Mouse (Mus musculus) lung, adult 2 months (tissue): ENCODE results near the gene Fam81b.

Experiments used
- CTCF ChIP-seq: fragments of 200-500 bp; IDR thresholded peaks from 2 replicates; pipeline ENCODE4 v1.5.1; 2011; ENCODE audit warnings: mild to moderate bottlenecking, low read length, control low read depth; ENCODE audit not compliant: insufficient read depth
- POLR2A ChIP-seq: fragments of 200-500 bp; IDR thresholded peaks from 2 replicates; pipeline ENCODE4 v1.6.1; 2011; ENCODE audit warnings: low read depth, mild to moderate bottlenecking, control low read depth, low read length, borderline replicate concordance; ENCODE audit errors: extremely low read depth

- no peak for TF ChIP-seq CTCF
- TF ChIP-seq POLR2A = no peak
Observed at GRCm38 (mm10) chr13:76157508-76157907, 147.4 kb downstream of the Fam81b start.
